Mouse (Mus musculus) adrenal gland, postnatal 25 days (tissue): ENCODE data around the gene Pwp1. TPM values are rescaled to one million over a fixed set of nuclear protein-coding genes. Genes with fewer than 3 reads are reported as not detected.
"Not testable (repeated sequence)": the region's sequence is repeated elsewhere in the genome, so short reads cannot be mapped to it uniquely, and the experiment has no call there.

Experiments used
- DNase-seq: peaks from one replicate; pipeline ENCODE4 v3.0.0; 2021; ENCODE audit warnings: mixed read lengths
- long read RNA-seq: library from polyadenylated mRNA; stranded (forward); transcript quantifications from one replicate; pipeline ENCODE4 v2.0.0, GENCODE M21; 2021
- total RNA-seq: library from RNA; stranded (reverse); gene quantifications from 2 replicates; pipeline ENCODE4 v1.2.3, GENCODE M21; 2021

Gene Pwp1
- total RNA-seq, result 22.6 and 23.5 TPM in 2 replicates
- long read RNA-seq, transcript Pwp1-201 (15 exons, 2,572 nt), result major isoform, 37 of 44 reads
- long read RNA-seq, partial matches to known transcripts, result 1 of 44 reads
- long read RNA-seq, other reads (novel, unspliced or antisense), result 6 of 44 reads

DNA sequence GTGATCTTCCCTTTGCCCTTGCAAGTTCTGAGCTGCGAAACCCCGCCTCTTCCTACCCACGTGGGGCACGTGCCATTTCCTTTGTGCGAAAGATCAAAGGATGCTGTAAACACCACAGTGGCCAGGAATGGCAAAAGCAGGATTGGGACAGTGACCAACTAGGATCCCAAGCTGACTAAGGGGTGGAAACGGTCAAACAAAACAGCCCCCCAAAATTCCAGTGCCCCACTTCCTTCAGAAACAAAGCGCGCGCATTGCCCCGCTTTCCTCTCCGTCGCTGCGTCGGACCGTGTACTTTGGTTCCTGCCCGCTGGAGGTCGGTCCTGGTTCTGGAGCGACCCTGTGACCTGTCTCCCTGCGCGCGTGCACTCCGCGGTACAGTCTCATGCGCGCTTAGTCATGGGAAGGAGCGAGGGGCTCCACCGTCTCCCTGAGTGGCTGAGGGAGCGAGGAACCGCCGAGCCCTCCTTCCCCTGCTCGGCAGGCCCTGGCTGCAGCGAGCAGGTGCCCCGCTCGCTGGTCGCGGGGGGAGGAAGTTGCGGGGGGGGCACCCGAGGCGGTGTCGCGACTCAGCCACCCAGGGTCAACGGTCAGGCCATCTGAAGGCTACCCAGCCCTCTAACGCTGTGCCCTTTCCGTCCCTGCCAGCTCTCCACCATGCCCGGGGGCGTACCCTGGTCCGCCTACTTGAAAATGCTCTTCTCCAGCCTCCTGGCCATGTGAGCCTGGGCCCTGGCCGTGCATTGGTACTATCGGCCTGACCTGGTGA lies at the start of gene Pwp1:
TSS of gene Pwp1 (plus strand) at position 410 of the 769 bp plus-strand sequence.
- peak; percentile 44 for DNase-seq

DNA sequence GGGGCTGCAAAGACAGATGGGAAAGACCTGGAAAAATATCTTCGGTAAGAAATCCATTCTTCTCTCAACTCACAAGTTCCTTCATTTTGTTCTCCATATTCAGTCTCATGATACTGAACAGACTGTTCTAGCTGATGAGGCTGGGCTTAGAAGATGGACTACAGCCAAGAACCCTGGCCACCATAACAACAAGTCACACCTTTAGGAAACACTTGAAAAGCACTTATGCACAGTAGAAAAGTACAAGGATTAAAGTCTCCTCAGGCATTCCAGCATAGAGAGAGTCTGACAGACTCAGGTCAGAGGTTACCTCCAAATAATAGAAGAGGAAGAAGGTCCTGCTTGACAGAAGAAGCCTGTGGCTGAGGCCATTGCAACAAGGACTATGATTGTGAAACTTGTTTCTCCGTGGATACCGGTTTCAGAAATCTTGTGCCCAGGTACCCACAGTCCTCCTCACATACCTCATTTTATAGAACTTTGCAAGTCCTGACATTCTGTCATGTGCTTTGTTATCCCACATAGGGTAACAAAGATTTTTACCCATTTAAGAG lies 7.1 kb upstream of the Pwp1 start:
- DNase-seq, result not testable (repeated sequence)

DNA sequence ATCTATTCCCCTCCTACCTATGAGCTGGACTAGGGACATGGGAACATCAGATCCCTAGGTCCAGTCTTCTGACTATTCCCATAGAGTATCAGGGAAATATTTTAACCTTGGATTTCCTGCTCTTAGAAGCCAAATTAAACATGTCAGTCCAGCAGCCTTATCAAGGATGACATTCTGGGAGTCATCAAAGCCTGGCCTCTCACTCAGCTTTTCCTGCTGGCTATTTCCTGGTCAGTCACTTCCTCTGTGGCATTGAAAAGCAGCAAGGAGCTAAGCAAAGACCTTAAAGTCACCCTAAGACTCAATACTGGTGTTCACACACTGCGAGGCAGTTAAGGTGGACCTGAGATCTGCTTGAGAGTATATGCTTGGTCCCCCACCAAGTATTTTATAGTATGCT lies 5.5 kb upstream of the Pwp1 start:
- DNase-seq, result not testable (repeated sequence)

DNA sequence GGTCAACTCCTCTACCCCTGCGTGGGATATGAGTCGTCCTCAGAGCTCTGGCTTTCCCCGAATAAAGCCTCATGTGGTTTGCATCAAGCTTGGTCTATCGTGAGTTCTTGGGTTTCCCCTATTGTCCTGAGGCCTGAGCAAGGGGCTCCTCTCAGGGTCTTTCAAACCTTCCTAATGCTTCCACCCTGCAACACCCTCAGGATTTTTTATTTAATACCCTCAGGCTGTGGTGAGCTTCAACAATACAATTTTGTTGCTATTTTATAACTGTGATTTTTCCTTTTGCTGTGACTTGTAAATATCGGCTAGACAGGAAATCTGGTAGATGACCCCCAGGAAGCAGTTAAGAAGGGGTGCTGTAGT lies 591 bp upstream of the Pwp1 start:
- DNase-seq, result not testable (repeated sequence)

DNA sequence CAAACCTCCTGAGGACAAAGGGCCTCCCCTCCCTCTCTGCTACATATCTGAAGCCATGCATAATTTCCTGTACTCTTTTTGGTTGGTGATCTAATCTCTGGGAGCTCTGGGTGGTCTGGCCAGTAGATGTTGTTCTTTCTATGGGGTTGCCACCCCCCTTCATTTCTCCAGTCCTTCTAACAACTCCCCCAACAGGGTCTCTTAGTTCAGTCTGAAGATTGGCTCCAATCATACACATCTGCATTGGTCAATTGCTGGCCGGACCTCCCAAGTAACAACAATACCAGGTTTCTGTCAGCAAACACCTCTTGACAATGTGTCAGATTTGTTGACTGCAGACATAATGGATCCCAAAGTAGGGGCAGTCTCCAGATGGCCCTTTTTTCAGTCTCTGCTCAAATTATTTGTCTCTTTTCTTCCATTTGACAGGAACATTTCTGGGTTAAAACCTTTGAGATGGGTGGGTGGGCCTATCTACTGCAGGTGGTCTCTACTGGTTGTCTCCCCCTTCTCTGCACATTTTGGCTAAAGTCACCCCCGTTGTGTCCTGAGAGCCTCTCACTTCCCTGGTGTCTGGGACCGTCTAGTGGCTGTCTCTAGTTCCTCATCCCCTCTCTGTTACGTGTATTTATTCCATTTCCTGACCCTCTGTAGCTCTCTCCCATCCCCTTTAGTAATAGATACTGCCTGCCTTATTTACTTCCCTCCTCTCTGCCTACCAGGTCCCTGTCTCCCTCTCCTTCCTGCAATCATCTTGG lies 17.0 kb downstream of the Pwp1 start:
- no peak for DNase-seq

DNA sequence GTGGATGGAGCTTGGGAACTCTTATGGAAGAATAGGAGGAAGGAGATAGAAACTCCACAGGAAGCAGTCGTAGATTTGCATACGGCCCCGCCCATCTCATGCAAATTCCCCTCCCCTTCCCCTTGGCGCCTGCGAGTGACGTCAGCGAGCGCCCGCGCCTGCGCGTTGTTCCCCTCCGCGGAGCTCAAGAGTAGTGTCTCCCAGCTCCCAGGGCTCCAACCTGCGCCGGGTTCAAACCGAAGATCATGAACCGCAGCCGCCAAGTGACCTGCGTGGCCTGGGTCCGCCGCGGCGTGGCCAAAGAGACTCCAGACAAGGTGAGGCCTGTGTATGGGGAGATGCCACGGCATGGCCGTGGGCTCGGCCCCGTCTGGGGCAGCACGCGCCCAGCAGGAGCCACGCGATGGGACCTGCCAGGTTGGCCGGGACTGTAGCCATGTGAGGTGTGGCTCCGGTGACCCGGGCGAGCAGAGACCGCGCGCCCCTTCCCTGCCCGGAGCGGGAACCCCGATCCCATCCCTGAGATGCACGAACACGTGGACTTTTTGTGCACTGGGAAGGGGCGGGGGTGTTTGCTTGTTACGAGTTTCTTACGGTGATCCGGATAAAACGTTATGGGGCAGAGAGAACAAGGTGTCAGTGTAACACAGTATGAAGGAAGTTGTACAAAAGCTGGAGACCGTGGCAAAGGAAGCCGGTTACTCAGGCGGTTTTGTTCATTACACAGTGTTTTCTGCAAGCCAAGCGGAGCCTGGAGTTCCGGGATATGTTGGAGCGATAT lies 42.6 kb downstream of the Pwp1 start:
- DNase-seq, result peak; percentile 95

DNA sequence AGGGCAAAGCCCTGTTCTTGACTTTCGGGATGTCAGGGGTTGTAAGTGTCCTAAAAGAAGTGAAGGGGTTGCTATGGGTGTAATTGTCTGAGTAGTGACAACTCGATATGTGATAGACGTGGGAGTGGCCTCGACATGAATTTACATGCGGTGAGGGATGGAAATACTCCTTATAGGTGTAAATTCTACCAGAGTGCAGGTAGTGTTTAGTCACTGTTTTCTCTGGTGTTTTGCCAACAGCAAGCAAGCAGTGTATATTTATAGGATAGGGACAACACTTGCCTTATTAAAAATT lies 43.1 kb downstream of the Pwp1 start:
- no peak for DNase-seq

DNA sequence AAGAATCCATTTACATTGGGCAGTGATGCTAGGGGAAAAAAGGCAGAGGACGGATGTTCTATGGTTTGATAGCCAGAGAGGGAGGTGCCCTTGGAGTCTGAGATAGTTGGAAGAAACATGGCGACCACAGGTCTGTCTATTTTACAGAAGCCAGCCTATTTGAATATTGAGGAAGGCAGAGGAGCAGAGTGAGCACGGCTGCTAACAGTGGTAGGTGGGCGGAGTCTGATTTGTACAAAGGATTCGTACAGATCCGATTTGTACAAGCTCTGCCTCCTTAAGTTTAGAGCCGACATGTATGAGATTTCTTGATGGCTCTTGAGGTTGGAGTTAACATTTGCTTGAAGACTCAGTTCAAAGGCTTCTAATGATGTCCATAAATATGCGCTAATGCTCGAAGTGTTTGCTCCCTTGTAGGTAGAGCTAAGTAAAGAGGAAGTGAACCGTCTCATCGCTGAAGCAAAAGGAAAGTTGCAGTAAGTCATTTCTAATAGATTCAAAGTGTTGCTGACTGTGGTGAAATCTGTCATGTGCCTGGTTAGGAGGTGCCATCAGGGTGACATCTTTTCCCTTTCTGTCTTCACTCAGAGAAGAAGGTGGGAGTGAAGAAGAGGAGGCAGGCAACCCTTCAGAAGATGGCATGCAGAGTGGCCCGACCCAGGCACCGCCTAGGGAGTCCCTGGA lies 44.7 kb downstream of the Pwp1 start:
- no peak for DNase-seq

DNA sequence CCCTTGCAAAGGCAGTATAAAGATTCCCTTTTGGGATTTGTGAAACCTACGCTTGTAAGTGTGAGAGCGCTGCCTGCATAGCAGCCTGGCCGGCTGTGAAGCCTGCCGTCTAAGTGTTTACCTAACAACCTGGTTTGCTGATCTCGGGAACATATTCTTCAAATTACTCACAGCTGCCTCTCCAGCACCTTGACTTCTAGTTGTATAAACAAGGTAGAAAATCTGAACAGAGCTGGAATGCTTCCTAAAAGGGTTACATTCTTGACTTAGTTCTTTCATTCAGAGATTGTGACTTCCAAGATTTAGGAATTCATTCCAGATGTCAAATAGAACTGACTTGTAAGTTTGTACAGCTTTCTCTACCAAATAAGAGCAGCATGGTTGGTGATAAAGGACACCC lies 46.5 kb downstream of the Pwp1 start:
- no peak for DNase-seq

DNA sequence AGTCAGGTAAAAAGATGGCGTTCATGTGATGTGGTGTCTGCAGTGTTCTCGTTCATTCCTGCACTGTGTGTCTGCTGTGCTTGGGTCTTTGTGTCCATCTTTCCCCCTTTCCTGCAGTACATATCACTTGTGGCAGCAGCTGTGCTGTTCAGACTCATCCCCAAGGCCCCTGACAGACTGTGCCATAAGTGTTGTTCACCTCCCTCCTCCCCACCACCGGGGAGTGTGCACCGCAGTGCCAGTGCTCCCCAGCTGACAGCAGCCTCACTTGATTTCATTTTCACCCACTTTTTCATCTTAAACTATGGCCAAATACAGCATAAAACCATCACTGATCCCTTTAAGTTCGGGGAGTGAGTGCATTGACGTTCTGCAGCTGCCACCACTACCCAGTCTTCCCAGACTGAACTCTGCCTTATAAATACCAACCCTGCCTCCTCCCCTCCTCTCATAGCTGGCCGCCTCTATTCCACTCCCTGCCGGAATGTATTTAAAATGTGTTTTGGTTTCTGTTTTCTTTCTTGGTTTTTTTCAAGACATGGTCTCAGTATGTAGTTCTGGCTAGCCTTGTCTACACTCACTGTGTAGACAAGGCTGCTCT lies 50.7 kb downstream of the Pwp1 start:
- DNase-seq, result no peak

DNA sequence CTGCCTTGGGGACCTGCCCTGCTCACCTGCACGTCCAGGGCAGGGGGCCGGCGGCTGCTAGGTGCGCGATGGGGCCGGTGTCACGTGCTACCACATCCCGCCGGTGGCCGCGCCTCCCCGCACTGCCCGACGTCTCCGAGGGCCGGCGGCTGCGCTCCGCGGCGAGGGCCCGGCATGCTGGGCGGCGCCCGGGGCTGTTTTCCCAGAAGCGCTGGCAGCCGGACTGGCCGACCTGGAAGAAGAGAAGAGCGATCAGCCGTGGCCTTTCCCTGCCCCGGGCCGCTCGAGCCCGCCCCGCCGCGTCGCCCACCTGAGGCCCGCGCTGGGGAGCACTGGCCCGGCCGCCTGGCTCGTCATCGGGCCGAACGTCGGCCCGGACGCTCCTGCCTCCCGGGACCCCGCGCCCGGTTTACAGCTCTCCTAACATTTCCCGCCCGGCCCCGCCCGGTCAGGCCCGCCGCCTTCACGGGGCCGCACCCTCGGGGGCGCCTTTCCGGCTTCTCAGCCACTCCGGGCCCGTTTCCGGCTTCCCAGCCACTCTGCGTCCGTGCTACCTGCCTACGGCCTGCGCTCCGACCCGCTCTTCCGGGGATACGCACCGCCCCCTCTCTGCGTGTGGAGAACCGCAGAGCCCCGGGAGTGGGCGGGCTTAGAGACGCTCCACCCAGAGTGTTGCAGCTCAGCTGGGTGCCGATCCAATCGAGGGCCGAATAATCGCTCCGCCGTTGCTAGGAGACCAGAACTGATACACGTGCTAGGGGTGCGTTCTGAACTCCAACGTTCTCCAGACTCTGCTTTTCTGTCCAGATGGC lies 87.4 kb downstream of the Pwp1 start, which contains the start of gene Prdm4:
TSS of gene Prdm4 (minus strand) at position 645 of the 812 bp plus-strand sequence.
- DNase-seq, result peak; percentile 96

DNA sequence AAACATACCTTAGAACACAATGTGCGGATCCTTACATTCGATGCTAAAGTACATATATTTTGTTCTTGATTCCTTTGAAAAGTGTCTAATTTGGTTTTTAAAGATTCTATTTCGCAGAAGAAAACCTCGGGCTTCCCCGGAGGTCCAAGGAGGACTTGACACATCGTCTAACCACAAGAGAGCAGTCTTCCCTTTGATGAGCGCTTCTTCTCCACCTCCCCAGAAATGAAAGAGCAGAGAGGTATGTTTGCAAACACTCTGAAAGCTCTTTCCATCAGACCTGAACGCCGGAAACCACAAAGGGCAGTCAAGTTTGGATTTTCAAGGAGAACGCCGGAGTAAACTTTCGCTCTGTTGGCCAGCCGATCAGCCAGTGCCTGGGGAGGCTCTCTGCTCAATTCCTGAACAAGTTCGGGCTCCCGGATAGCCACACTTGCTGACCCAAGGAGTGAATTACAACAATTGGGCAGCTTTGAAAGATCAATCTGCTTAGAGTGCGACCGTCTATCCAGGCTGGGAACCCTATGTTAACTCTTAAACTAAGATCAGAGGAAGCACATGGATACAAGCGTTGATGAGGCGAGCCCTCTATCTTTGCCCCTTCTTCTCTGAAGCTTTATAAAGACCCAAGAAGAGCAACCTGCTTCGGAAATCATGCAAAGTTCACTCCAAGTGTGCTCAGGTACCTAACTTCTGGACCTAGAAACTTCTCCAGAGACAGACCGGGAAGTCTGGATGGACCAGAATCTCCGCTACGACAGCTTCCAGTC lies 98.6 kb downstream of the Pwp1 start, which contains the start of gene Ascl4:
TSS of gene Ascl4 (plus strand) at position 6 of the 770 bp plus-strand sequence.
- DNase-seq, result no peak

DNA sequence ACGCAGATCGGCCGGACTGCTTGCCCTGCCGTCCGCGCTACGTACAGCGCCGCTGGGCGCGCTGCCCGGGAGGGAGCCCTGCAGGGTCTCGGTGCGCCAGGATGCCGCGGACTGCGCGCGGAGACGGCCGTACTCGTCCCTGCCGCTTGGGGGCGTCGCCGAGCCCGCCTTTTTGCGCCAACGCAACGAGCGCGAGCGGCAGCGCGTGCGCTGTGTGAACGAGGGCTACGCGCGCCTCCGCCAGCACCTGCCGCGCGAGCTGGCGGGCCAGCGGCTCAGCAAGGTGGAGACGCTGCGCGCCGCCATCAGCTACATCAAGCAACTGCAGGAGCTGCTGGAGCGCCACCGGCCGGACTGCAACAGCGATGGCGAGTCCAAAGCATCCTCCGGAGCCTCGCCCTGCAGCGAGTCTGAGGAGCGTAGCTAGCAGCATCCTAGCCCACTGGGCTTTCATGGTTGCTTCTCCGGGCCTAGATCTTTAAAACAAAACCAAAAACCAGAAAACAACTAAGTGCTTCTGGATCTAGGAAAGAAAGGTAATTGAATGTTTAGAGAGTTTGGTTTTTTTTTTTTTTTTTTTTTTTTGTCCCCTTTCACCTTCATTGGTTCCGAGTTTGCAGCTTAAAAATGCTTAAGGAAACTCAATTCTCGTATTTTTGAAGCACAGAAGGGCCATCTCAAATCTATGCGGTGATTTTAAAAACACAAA lies 99.4 kb downstream of the Pwp1 start:
- peak; percentile 65 for DNase-seq

DNA sequence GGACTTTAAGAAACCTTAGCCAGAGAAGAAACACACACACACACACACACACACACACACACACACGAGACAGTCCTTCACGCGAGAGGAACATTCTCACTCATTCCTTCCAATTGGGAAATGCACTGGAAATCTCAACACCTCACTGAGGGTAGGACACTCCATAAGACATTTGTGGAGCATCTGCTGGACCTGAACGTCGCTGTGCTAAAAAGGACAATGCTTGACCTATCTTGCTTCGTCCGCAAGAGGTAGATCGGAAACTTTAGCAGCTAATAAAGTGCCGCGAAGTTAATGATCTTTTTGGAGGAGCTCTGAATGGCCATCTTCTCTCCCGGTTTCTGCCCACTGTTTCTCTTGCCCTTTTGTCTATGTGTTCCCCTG lies 99.9 kb downstream of the Pwp1 start:
- no peak for DNase-seq

DNA sequence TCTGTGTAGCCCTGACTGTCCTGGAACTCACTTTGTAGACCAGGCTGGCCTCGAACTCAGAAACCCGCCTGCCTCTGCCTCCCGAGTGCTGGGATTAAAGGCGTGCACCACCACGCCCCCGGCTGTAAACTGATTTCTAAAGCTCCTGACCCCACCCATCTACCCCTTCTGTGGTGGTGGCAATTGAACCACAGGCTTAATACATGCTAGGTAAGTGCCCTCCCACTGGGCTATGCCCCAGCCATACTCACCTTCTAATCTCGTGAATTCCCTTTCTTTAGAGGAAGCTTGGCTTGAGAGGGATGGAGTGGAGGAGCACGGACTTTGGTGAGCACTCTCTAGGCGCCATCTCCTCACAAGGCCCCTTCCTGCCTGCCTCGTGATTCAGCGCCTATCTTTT lies 100.7 kb downstream of the Pwp1 start:
- DNase-seq, result no peak

DNA sequence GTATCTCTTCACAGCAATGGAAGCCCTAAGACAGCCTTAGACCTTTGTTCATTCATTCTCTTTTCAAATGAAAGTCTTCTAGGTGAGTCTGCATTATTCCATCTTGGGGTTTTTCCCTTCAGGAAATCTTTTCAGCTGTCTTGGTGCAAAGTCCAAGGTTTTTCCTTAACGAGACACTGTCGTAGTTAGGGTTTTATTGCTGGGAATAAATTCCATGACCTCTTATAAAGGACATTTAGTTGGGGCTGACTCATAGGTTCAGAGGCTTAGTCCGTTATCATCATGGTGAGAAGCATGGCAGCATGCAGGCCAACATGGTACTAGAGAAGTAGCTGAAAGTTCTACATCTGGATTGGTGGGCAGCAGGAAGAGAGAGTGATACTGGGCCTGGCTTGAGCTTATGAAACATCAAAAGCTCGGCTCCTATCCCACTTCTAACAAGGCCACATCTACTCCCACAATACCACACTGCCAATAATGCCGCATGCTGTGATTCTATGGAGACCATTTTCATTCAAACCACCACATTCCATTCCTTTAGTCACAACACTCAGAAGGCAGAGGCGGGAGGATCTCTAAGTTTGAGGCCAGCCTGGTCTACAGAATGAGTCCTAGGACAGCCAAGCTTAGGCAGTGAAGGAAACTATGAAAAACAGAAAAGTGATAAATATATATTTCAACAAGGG lies 107.1 kb downstream of the Pwp1 start:
- DNase-seq, result no peak
